ENCODE assay signal across 11 mouse cellular contexts in the genomic region with DNA sequence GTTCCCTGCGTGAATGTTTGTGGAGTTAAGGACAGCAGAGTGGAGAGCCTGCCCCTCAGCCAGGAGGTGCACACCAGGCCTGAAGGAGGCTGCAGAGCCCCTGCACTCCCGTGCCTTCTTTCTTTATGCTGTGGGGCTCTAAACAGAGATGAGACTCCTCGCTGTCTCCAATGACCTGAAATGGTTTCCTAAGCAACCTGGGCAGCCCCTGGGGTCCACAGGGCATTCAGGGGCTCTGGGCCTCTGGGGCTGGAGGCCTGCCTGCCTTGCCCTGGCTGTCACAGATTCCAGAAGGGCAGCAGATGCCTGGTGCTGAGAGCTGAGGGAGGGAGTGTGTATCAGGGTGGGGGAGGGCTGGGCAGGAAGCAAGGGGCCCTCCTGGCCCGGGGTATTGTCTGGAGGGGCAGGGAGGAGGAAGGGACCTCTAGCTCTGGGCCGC. TPM values are rescaled to one million over a fixed set of nuclear protein-coding genes. Genes with fewer than 3 reads are reported as not detected.
DNase-seq lines count a peak whose midpoint lies in the region; ATAC-seq and TF ChIP-seq lines count a peak whose summit lies in the region.
"Had no signal": no experiment of that assay in that cellular context is flagged by ENCODE, and none has a peak within 500 bp of the region (broad histone marks: within the 10 kb centered on the region; RNA-seq: fewer than 3 reads in every experiment).

No protein-coding gene starts in this region.

- no peak overlapping the region; the same call in 1 of the 2 replicates for H3K9ac ChIP-seq in intestine, embryonic 14.5 days (ENCODE audit: low read length)
- no peak overlapping the region for H3K9ac ChIP-seq in intestine, postnatal 0 days (ENCODE audit: low read depth, low read length)
- no peak overlapping the region; the same call in 1 of the 2 replicates for H3K9ac ChIP-seq in forebrain, embryonic 14.5 days (ENCODE audit: low read length)
- peak overlapping the region; percentile 45 for H3K9ac ChIP-seq in midbrain, embryonic 13.5 days (replicated peaks)
- H3K9ac ChIP-seq: liver, embryonic 13.5 days had no signal

- H3K4me2 ChIP-seq in intestine, embryonic 14.5 days (ENCODE audit: low read length) = no peak overlapping the region
- no peak overlapping the region for H3K4me2 ChIP-seq in intestine, postnatal 0 days (replicated peaks; ENCODE audit: low read depth)
- no peak overlapping the region for H3K4me2 ChIP-seq in forebrain, embryonic 14.5 days (ENCODE audit: low read length)
- no peak overlapping the region for H3K4me2 ChIP-seq in midbrain, embryonic 13.5 days (replicated peaks)
- H3K4me2 ChIP-seq: liver, embryonic 13.5 days had no signal

- WGBS in intestine, embryonic 14.5 days = 11% methylated on average over 5 of the region's 5 CpGs
- 16% methylated on average over 5 of the region's 5 CpGs for WGBS in intestine, postnatal 0 days
- 3% methylated on average over 5 of the region's 5 CpGs for WGBS in forebrain, embryonic 14.5 days
- WGBS in midbrain, embryonic 13.5 days = 3% methylated on average over 5 of the region's 5 CpGs

- 0 out of 2 replicates have a peak, but pooled peaks have one; percentile 55 for ATAC-seq in intestine, embryonic 14.5 days (replicated peaks; ENCODE audit: low FRiP score, low TSS enrichment, low read depth)
- ATAC-seq in intestine, postnatal 0 days = no peak
- ATAC-seq in forebrain, embryonic 14.5 days = peak; percentile 10; the same call in 1 of the 2 replicates
- peak; percentile 72 for ATAC-seq in midbrain, embryonic 13.5 days

- TF ChIP-seq CTCF in intestine, postnatal 0 days (IDR thresholded peaks at IDR 0.05; ENCODE audit: low read depth) = no peak

- H3K27ac ChIP-seq in intestine, embryonic 14.5 days (ENCODE audit: low read depth) = no peak overlapping the region
- no peak overlapping the region for H3K27ac ChIP-seq in intestine, postnatal 0 days (ENCODE audit: low read depth, low read length)
- 0 out of 2 replicates have a peak overlapping the region, but pooled peaks have one; percentile 33 for H3K27ac ChIP-seq in forebrain, embryonic 14.5 days (ENCODE audit: low read depth, low read length)
- H3K27ac ChIP-seq in midbrain, embryonic 13.5 days = peak overlapping the region; percentile 57
- H3K27ac ChIP-seq: liver, embryonic 13.5 days had no signal

- H3K4me1 ChIP-seq in intestine, embryonic 14.5 days (replicated peaks; ENCODE audit: control insufficient read depth, insufficient read depth, low read length) = peaks cover 9% of the 10 kb centered on the region
- no peaks in the 10 kb centered on the region for H3K4me1 ChIP-seq in intestine, postnatal 0 days (replicated peaks; ENCODE audit: control insufficient read depth, insufficient read depth, low read length)
- peaks cover 8% of the 10 kb centered on the region for H3K4me1 ChIP-seq in forebrain, embryonic 14.5 days (ENCODE audit: control insufficient read depth, insufficient read depth, low read length)
- H3K4me1 ChIP-seq in midbrain, embryonic 13.5 days (replicated peaks) = peaks cover 15% of the 10 kb centered on the region
- H3K4me1 ChIP-seq: liver, embryonic 13.5 days had no signal

- DNase-seq in intestine, embryonic 14.5 days (ENCODE audit: low spot score) = no peak
- DNase-seq in embryo, embryonic 10.5 days (ENCODE audit: low spot score) = peak; percentile 67
- no peak for DNase-seq in forebrain, embryonic 14.5 days (ENCODE audit: low spot score)
- no peak for DNase-seq in right cerebral cortex, postnatal 4 days
- DNase-seq in adrenal gland, postnatal 14 days = no peak
- no peak for DNase-seq in left cerebral cortex, adult 8-10 months (ENCODE audit: low spot score in 2 of 2)
- DNase-seq: adrenal gland, postnatal 25 days; kidney, postnatal 10 days; liver, embryonic 13.5 days had no signal

- H3K36me3 ChIP-seq in intestine, embryonic 14.5 days (ENCODE audit: control insufficient read depth, insufficient read depth, low read length) = no peaks in the 10 kb centered on the region
- no peaks in the 10 kb centered on the region for H3K36me3 ChIP-seq in intestine, postnatal 0 days (ENCODE audit: control insufficient read depth, insufficient read depth)
- no peaks in the 10 kb centered on the region for H3K36me3 ChIP-seq in forebrain, embryonic 14.5 days (ENCODE audit: control insufficient read depth, insufficient read depth, low read length)
- H3K36me3 ChIP-seq in midbrain, embryonic 13.5 days = no peaks in the 10 kb centered on the region
- H3K36me3 ChIP-seq: liver, embryonic 13.5 days had no signal

- H3K4me3 ChIP-seq in intestine, embryonic 14.5 days (ENCODE audit: low read depth, low read length) = no peak overlapping the region
- no peak overlapping the region for H3K4me3 ChIP-seq in intestine, postnatal 0 days (ENCODE audit: low read depth, low read length)
- no peak overlapping the region for H3K4me3 ChIP-seq in forebrain, embryonic 14.5 days (ENCODE audit: low read depth, low read length)
- H3K4me3 ChIP-seq in midbrain, embryonic 13.5 days (replicated peaks) = no peak overlapping the region
- H3K4me3 ChIP-seq: liver, embryonic 13.5 days had no signal

- 0 out of 2 replicates have a peak, but pooled peaks cover 2% of the 10 kb centered on the region for H3K9me3 ChIP-seq in intestine, embryonic 14.5 days (ENCODE audit: control insufficient read depth, low read length)
- H3K9me3 ChIP-seq in intestine, postnatal 0 days (ENCODE audit: control insufficient read depth) = no peaks in the 10 kb centered on the region
- H3K9me3 ChIP-seq in forebrain, embryonic 14.5 days (replicated peaks; ENCODE audit: control insufficient read depth, low read length) = no peaks in the 10 kb centered on the region
- H3K9me3 ChIP-seq in midbrain, embryonic 13.5 days = no peaks in the 10 kb centered on the region
- H3K9me3 ChIP-seq: liver, embryonic 13.5 days had no signal

- no peaks in the 10 kb centered on the region for H3K27me3 ChIP-seq in intestine, embryonic 14.5 days (replicated peaks; ENCODE audit: control insufficient read depth, insufficient read depth, low read length)
- no peaks in the 10 kb centered on the region for H3K27me3 ChIP-seq in intestine, postnatal 0 days (replicated peaks; ENCODE audit: control insufficient read depth, insufficient read depth, low read length)
- H3K27me3 ChIP-seq in forebrain, embryonic 14.5 days (replicated peaks; ENCODE audit: control insufficient read depth, insufficient read depth, low read length) = no peaks in the 10 kb centered on the region
- H3K27me3 ChIP-seq in midbrain, embryonic 13.5 days = no peaks in the 10 kb centered on the region
- H3K27me3 ChIP-seq: liver, embryonic 13.5 days had no signal

RNA-seq across cellular contexts. Expression of a gene that starts 32.7 kb away (rescaled TPM):
- polyA plus RNA-seq in intestine, embryonic 14.5 days (2014; fragmentation: Nextera tagmentation; extraction: Ambion mirVana) = 33.6 and 35.8 TPM in 2 replicates
- polyA plus RNA-seq in intestine, postnatal 0 days (2015; fragmentation: Nextera tagmentation; extraction: Ambion mirVana) = 24.5 and 26.2 TPM in 2 replicates
- polyA plus RNA-seq in forebrain, embryonic 14.5 days (2014; fragmentation: Nextera tagmentation; extraction: Ambion mirVana) = 35.2 and 40.0 TPM in 2 replicates
- polyA plus RNA-seq in midbrain, embryonic 13.5 days (2015; fragmentation: Nextera tagmentation; extraction: Ambion mirVana) = 68.4 and 79.8 TPM in 2 replicates
- 40.7 and 46.1 TPM in 2 replicates for total RNA-seq in adrenal gland, postnatal 14 days (2021)
- 10 to 100 TPM; 11.1 to 15.6 (median 14.6) TPM for total RNA-seq in left cerebral cortex, adult 8-10 months (2022)

Comparison
In these comparisons a context has a peak if more than half of its experiments do, and no peak if none do; other contexts are left out.
1. H3K27ac ChIP-seq: peak in forebrain, embryonic 14.5 days (single experiment) and midbrain, embryonic 13.5 days (single experiment); none in intestine, embryonic 14.5 days (single experiment) and intestine, postnatal 0 days (single experiment).